Mouse (Mus musculus): ENCODE measurements around the gene Efna5. TPM values are rescaled to one million over a fixed set of nuclear protein-coding genes. Genes with fewer than 3 reads are reported as not detected.

Gene Efna5
- total RNA-seq, 2 experiments from 2014 or later, result not detected

DNA sequence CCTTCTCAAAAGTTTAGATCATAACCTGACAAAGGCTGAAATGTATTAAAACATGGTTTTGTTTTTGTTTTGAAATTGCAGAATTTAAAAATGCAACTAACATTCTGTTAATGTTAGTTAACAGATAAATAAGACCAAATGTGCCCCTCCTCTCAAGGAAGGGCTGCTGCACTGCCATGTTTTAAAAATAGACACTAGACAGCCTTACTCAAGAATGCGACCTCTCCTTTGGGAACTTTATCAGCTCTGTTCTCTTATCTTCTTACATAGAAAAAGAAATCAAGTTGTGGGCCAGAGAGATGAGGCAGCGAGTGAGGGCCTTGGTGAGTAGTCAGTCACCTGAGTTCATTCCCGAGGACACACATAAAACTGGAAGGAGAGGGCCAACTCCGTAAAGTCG is 158.2 kb downstream of the Efna5 start:
- ATAC-seq (replicated peaks; ENCODE audit: low FRiP score, low TSS enrichment, poor library complexity, severe bottlenecking), result no peak

DNA sequence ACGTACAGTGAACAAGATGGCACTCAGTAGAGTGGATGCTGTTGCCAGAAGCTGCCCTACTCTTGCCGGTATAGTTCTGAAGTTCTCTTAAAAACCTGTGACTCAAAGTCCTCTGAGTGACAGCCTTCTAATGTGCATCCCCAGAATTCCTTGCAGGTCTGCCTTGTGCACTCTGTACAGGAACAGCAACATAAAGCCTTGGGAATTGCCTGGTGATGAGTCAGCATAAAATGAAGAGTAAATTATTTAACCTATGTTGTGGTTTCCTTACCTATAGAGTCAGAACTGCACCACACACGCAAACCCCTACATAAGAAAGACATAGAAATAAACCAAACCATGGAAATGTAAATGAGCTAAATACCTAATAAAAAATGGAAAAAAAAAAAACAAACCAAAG is 159.5 kb downstream of the Efna5 start:
- no peak for ATAC-seq (replicated peaks; ENCODE audit: low FRiP score, low TSS enrichment, poor library complexity, severe bottlenecking)

DNA sequence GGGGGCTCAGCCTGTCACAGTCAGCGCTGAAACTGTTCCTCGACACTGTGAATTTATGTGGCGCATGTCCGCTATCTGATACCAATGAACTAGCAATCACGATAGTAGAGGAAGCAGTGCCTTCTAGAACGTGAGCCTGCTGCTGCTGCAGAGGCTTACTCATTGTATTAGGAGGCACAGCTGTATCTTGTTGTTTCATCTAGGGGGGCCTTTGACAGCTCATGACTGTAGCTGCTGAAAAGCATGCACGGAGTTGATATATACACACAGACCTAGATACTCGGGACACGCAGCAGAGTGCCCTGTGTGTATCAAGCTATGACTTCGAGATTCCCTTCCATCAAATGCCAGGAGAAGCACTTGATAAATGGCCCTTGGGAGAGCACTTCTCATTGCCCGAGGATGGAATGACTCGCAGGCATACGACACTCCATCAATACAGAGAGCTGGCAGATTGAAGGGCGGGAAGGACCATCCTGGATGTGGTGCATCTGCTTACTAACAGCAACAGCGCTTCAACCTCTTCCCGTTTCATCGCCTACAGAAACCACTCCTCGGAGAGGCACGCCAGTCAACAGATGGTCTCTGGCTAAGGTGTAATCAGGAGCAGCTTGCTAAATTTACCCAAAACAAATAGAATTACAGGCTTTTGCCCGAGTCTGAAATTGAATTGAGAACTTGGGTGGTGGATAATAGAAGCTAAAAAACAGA is 160.2 kb downstream of the Efna5 start:
- no peak for ATAC-seq (replicated peaks; ENCODE audit: low FRiP score, low TSS enrichment, poor library complexity, severe bottlenecking)

DNA sequence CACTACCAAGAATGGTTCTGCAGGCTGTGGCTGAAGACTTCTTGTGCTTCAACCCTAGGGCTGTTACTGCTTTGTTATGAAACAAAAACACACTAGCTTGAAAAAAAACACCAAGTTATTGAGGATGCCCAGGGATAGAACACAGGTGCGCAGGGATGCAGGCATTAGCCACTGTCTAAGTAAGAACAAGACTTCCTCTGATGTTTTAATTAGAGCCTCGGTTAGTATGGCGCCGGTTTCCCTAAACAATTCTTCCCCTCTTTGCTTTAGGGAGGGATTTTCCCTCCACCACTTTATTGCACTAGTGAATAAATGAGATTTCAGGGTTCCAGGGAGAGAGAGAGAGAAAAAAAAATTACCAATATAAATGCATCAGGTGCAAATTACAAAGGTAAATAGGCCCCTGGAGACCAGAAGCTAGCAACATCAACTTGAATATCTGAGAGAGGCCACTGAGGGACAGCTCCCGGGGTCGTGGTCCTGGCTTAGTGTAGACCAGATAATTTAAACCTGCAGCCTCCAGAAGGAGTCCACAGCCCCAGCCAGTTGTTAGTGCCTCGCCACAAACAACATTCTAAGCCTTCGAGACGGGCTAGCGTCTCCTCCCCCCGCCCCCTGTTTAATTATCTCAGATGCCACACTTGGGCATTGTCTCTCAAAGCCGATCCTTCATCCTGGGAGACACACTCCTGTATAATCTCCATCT is 163.5 kb downstream of the Efna5 start:
- no peak for ATAC-seq (replicated peaks; ENCODE audit: low FRiP score, low TSS enrichment, poor library complexity, severe bottlenecking)

DNA sequence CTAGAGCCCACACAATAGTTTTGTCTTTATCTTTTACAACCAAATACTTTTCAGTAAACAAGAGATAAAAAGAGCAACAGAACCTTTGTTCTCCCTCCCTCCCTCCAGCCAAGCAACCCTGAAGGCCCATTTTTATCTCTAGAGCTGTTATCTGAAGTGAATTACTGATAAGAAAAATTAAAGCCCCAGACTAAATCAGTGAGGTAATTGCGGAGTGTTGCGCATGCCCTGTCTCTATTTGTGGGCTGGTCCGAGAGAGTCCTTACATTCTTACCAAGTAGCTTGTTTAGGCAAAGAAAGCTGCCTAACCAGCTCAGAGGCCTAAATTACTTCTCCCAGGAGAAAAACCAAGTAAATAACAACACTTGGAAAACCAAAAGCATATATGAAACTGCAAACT is 167.7 kb downstream of the Efna5 start:
- ATAC-seq (replicated peaks; ENCODE audit: low FRiP score, low TSS enrichment, poor library complexity, severe bottlenecking), result no peak

DNA sequence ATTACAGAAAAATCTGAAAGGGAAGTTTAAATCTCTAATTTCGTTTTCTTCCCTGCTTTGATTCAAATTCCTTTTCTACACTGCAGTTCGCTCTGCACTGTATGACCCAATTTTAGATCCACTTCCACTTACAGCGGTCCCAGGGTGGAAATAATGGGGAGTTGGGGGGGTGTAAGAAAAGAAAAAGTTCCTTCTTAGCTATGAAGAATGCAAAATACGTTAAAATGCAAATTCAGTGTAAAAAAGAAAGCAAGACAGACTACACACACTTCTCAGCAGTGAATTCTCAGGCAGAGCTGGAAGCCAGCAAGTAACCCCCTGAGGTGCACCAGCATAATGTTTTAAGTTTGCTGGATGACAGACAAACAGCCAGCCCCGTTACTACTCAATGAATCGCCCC is 174.7 kb downstream of the Efna5 start:
- ATAC-seq (replicated peaks; ENCODE audit: low FRiP score, low TSS enrichment, poor library complexity, severe bottlenecking), result no peak

DNA sequence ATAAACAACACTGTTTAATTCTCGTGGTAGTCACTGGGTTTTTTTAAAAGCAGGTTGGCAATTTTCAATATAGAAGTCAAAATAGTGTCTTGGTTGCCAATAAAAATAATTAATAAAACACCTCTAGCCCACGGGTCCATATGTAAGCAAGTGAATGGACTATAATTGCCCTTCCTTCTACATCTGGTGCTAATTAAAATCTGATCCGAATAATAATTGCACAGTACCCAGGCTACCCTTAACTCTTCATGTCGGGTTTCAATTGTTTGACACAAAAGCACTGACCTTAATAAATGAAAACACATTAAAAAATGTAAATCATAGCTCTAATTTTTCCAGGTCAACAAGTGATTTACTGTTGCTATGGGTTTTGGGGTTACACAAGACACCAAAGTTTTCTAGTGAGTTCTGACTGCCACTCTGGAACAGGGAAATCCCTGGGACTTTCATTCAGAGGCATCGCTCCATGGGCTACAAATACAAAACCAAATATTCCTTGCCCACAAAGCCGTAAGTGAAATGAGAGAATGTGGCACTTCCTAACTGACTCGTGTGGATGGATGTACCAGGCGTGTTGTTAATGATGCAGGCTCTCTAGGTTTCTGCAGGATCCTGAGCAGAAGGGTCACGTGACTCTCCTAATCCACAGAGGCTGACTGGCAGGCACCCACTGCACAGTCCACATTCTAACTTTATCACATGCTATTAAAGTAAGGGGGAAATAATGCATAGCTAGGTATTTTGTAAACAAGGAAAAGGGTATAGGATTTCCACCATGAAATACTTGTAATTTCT is 178.9 kb downstream of the Efna5 start:
- ATAC-seq (replicated peaks; ENCODE audit: low FRiP score, low TSS enrichment, poor library complexity, severe bottlenecking), result no peak

DNA sequence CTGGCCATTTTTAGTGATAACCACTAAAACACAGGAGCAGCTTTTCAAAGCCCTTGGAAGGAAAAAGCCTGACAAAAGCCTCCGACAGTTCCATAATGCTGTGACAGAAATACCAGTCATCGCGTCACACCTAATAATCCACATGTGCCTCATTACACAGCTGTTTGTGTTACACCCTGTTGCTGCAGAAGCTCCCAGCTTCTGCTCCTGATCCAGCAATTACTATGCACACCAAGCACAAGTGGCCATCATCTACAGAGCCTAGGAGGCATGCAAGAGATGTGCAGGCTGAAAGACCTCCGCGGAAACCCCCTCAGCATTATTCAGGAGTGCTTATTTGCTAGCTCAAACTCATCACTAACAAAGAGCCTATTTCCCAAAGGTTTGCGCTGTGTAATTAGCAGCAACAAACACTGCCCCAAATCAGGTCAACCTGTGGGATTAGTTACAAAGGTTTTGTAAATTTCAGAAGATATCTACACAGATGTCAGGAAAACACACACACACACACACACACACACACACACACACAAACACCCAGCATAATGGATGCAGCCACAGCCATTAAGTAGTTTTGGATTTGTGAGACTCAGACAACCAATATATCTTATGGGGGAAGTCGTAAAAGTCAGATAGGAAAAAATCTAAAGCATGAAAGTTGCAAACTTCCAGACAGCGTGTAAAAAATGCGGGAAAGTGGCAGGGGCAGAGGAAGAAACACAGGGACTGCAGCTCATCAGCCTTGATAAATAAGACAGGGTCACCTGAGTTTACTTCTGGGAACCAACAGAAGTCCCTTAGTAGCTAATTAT is 180.1 kb downstream of the Efna5 start:
- no peak for ATAC-seq (replicated peaks; ENCODE audit: low FRiP score, low TSS enrichment, poor library complexity, severe bottlenecking)

DNA sequence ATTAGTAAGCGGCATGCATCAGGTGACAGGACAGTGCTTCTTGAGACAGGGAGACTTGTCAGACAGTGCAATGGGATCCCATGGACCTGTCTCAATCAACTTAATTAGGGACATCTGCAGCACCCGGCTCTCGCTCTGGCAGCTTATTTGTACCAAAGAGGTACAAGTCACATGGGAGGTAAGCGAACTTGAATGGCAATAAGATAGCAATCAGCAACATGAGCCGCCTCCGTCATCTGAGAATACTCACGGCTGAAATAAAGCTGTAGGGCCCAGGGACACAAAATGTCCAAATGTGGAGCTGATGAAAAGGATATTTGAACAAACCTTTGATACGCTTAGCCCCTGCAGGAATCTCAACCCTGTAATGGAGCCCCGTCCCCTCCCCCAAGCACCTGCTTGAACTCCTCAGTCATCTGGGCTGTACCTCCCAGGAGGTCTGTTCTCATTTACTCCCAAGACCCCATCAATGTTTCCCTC is 186.1 kb downstream of the Efna5 start:
- ATAC-seq (replicated peaks; ENCODE audit: low FRiP score, low TSS enrichment, poor library complexity, severe bottlenecking), result no peak

DNA sequence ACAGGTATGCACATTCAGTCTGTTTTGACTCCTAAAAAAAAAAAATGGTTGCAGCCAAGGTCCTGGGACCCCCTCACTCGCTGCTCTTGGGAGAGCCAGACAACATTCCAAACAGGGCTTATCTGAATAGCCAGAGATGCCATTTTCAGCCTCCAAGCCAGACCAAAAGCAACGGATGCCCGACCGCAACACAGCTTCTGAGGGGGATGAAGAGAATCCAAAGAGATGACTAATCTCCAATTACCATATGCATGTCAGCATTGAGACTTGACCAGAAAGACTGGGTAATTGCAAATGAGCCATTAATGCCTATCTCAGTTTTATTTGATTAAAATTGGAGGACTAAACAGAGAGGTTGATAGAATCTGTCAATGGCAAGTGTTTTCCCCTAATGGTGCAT is 188.9 kb downstream of the Efna5 start:
- ATAC-seq (replicated peaks; ENCODE audit: low FRiP score, low TSS enrichment, poor library complexity, severe bottlenecking), result no peak

DNA sequence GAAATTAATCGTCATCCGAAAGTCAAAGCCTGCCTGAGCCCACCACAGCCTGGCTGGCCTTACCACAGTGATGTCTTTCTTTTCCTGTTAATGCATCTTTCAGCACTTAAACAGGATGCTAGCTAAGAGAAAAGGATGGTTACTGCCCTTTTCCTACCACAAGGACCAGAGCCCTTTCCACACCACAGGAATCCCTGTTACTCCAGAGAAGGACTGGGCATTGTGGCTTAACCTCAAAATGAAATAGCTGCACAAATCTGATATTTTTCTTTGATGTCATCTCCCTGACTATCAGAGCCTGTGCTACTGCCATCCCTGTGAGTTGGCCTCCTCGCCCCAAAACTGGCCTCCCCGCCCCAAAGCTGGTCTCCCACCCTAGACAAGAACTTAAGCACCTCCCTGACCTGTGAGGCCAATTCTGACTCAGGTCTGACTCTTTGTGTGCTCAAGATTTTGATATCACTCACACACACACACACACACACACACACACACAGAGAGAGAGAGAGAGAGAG is 189.9 kb downstream of the Efna5 start:
- no peak for ATAC-seq (replicated peaks; ENCODE audit: low FRiP score, low TSS enrichment, poor library complexity, severe bottlenecking)

DNA sequence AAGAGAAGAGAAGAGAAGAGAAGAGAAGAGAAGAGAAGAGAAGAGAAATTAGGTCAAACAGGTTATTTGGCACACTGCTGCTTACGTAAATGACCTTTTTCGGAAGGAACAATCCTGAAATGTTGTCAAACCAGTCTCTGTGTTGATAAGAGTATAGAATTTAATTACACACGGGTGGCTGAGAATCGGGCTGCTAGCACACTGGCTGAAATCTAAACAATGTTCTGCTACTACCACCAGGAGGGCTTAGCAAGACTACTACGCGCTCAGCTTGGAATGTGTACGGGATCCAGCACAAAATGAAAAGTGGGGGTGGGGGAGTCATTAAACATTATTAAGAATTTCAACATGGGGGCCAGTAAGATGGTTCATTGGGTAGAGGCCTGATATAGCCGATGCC is 190.9 kb downstream of the Efna5 start:
- no peak for ATAC-seq (replicated peaks; ENCODE audit: low FRiP score, low TSS enrichment, poor library complexity, severe bottlenecking)

DNA sequence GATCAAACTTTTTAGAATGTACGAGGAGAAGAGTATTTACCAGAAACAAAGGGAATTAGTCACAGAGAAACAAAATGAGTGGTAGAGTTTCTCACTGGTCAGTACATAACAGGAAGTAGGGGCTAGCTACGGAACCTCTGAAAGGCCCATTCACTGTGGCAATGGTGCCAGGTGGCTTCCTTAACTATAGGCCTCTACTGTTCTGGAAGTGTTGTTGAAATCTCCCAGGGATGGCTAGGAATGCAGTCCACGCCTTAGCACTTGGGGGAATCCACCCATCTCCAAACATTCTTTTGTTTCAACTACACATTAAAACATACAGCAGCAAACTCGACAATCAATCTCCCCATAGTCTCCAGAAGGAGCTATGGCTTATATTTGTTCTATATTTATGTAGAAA is 191.5 kb downstream of the Efna5 start:
- no peak for ATAC-seq (replicated peaks; ENCODE audit: low FRiP score, low TSS enrichment, poor library complexity, severe bottlenecking)

DNA sequence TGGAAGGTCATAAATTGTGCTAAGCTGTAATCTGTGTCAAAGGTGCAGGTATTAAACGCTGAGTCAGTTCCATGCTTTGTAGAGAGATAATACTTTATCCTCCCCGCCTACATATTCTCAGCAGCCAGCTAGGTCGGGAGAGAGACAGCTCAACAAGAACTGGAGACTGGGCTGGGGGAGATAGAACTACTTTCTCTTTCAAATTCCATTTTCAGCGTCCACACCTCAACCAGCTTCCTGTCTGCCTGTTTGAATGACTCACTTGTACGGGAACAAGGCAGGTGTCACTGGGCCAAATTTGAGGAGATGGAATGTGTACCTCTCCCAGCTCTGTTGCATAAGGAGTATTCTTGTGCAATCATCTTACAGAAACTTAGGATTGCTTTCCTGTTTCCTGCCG is 193.7 kb downstream of the Efna5 start:
- peak; percentile 37; the same call in 1 of the 2 replicates for ATAC-seq (replicated peaks; ENCODE audit: low FRiP score, low TSS enrichment, poor library complexity, severe bottlenecking)

DNA sequence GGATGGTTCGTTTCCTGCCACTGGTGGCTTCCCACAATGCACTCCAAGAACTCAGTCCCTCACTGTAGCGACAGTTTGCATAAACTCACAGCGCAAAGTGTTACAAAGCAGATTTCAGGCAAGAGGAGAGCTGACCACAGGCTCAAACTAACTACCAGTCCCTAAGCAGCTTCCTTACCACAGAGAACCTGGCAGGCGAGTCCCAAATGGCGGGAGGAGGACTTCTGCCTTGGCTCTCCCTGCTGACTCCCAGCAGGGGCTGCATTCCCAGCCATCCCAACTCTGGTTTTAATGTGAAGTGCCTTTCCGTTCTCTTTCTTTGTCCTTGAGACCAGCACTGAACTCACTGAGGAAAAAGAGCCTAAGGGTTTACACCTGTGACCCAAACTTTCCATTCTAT is 195.9 kb downstream of the Efna5 start:
- no peak for ATAC-seq (replicated peaks; ENCODE audit: low FRiP score, low TSS enrichment, poor library complexity, severe bottlenecking)

DNA sequence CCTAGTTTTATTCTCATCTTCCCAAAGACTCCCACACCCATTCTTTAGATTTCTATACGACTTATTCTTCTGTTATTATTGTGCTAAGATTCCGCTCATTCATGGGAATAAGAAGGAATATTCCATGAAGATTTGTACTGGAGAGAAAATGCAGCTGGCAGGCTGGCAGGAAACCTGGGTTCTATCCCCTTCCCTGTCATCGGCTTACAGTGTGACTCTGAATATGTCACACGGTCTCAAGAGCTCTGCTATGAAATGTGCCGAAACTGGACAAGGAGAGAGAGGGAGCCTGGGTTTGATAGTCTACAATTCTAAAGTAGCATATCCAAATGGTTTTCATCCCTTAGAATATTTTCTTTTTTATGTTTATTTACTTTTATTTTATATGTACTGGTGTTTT is 198.0 kb downstream of the Efna5 start:
- no peak for ATAC-seq (replicated peaks; ENCODE audit: low FRiP score, low TSS enrichment, poor library complexity, severe bottlenecking)

DNA sequence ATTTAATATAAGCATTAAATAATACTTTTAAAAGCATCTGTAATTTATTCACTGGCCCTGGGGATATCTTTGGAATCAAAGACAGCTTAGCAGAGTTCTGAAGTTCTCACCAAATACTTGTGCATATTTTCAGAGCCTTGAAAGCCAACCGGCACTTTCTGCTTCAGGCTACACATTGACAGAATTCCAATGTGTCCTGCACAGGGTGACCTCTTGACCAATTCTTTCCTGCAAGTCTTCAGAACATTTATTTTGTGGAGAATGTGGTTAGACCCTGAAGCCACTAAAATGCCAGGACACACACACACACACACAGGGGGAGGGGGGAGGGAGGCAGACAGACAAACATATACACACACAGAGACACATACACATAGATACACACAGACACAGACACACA is 199.4 kb downstream of the Efna5 start:
- no peak for ATAC-seq (replicated peaks; ENCODE audit: low FRiP score, low TSS enrichment, poor library complexity, severe bottlenecking)

DNA sequence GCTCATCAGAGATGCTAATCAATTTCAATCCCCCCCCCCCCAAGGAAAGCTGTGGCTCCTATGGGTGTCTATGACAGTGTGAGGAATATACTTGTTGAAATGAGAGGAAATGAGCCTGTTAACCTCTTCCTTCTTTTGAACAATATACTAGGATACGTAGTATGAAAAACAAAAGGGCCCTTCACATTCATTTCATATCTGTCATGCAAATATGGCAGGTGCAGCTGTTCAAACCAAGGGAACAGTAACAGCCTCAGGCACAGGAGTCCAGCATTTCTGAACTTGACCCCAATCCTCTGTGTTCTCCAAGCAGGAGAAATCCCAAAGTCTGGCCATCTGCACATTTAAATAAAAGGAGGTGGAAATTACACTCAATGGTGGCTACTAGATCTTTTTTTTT is 200.4 kb downstream of the Efna5 start:
- no peak for ATAC-seq (replicated peaks; ENCODE audit: low FRiP score, low TSS enrichment, poor library complexity, severe bottlenecking)

DNA sequence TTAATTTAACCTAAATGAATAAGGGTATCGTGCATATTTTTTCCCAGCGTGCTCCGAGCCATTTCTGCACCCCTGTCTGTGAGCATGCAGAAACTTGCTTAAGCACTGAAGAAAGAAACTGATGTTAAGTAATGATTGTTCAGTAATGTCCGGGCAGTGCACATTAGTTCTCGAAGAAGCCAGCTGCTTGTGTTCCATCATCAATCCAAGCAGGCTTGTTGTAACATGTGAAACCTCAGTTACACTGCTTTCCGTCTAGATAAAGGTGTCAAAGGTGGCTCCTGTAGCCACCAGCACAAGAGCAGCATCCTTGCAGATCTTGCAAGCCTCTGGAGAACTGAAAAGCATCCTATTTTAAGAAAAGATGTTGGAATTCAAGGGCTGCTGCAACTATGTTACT is 204.3 kb downstream of the Efna5 start:
- no peak for ATAC-seq (replicated peaks; ENCODE audit: low FRiP score, low TSS enrichment, poor library complexity, severe bottlenecking)

All from megakaryocyte-erythroid progenitor cell, adult 5-6 weeks (primary cell).